Mouse (Mus musculus): Measurements from ENCODE around the gene Slc4a1.

The Slc4a1 gene

GRCm38 (mm10) chr11:102374108-102374725 is 8.2 kb upstream of the Slc4a1 start:
- no peak for DNase-seq

- no peak for DNase-seq
These were observed 7.6 kb upstream of the Slc4a1 start for GRCm38 (mm10) chr11:102373646-102374045.

GRCm38 (mm10) chr11:102372936-102373335 is 6.9 kb upstream of the Slc4a1 start:
- no peak for DNase-seq

GRCm38 (mm10) chr11:102371926-102372685 is 6.1 kb upstream of the Slc4a1 start:
- no peak for DNase-seq

- DNase-seq: no peak
These were observed 4.3 kb upstream of the Slc4a1 start for GRCm38 (mm10) chr11:102370285-102370684.

GRCm38 (mm10) chr11:102369263-102369662 is 3.3 kb upstream of the Slc4a1 start:
- DNase-seq: no peak

- DNase-seq: no peak
These were observed 2.3 kb upstream of the Slc4a1 start for GRCm38 (mm10) chr11:102368347-102368746.

- no peak for DNase-seq
These were observed 1.7 kb upstream of the Slc4a1 start for GRCm38 (mm10) chr11:102367504-102368280.

GRCm38 (mm10) chr11:102365699-102366098 is 304 bp downstream of the Slc4a1 start:
- no peak for DNase-seq

GRCm38 (mm10) chr11:102364570-102365371 is 1.2 kb downstream of the Slc4a1 start:
- no peak for DNase-seq

GRCm38 (mm10) chr11:102363623-102364022 is 2.4 kb downstream of the Slc4a1 start:
- DNase-seq: no peak

GRCm38 (mm10) chr11:102361776-102362495 is 4.1 kb downstream of the Slc4a1 start:
- DNase-seq: no peak

- DNase-seq: no peak
These were observed 7.6 kb downstream of the Slc4a1 start for GRCm38 (mm10) chr11:102358365-102358764.

GRCm38 (mm10) chr11:102356636-102357350 is 9.2 kb downstream of the Slc4a1 start:
- no peak for DNase-seq

GRCm38 (mm10) chr11:102356190-102356589 is 9.8 kb downstream of the Slc4a1 start:
- DNase-seq: no peak

GRCm38 (mm10) chr11:102355501-102355900 is 10.5 kb downstream of the Slc4a1 start:
- no peak for DNase-seq

- no peak for DNase-seq
These were observed 13.0 kb downstream of the Slc4a1 start for GRCm38 (mm10) chr11:102353021-102353431.

- no peak for DNase-seq
These were observed 13.6 kb downstream of the Slc4a1 start for GRCm38 (mm10) chr11:102352378-102352777.

- DNase-seq: no peak
These were observed 15.0 kb downstream of the Slc4a1 start for GRCm38 (mm10) chr11:102350981-102351523.

- no peak for DNase-seq
These were observed 15.6 kb downstream of the Slc4a1 start for GRCm38 (mm10) chr11:102350416-102350815.
